Mouse (Mus musculus): ENCODE measurements around the gene Sbk3. TPM values are rescaled to one million over a fixed set of nuclear protein-coding genes. Genes with fewer than 3 reads are reported as not detected.

Sbk3 gene
- total and polyA plus RNA-seq, 2 experiments from 2014 or later, result 0.76 TPM

DNA sequence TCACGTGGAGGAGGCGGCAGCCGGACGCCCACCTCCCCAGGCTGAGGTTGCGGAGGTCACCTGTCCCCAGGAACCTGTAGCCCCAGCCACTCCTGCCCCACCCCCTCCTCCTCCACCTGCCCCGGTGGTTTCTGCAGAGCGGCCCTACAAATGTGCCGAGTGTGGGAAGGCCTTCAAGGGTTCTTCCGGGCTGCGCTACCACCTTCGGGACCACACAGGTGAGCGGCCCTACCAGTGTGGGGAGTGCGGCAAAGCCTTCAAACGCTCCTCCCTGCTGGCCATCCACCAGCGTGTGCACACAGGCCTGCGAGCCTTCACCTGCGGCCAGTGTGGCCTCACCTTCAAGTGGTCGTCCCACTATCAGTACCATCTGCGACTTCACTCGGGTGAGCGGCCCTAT lies 51.0 kb downstream of the Sbk3 start:
- Histone ChIP-seq H3K9me3 (ENCODE audit: low read length) (no peaks in the 10 kb centered on the region), H3K9ac (no peak overlapping the region), H3K27ac (ENCODE audit: low read depth, low read length) (no peak overlapping the region), H3K4me2 (ENCODE audit: low read depth) (no peak overlapping the region), H3K4me3 (ENCODE audit: low read depth, low read length) (no peak overlapping the region), H3K27me3 (ENCODE audit: insufficient read depth, low read length) (no peaks in the 10 kb centered on the region), H3K4me1 (ENCODE audit: insufficient read depth) (peaks cover 32% of the 10 kb centered on the region; the same call in 1 of the 2 replicates), H3K36me3 (ENCODE audit: insufficient read depth) (peaks cover 29% of the 10 kb centered on the region)
- WGBS, result 87% methylated on average over 19 of the region's 21 CpGs
- ATAC-seq, result no peak
- no peak for DNase-seq
- no peak for TF ChIP-seq CTCF (IDR thresholded peaks at IDR 0.05; ENCODE audit: low read depth)

DNA sequence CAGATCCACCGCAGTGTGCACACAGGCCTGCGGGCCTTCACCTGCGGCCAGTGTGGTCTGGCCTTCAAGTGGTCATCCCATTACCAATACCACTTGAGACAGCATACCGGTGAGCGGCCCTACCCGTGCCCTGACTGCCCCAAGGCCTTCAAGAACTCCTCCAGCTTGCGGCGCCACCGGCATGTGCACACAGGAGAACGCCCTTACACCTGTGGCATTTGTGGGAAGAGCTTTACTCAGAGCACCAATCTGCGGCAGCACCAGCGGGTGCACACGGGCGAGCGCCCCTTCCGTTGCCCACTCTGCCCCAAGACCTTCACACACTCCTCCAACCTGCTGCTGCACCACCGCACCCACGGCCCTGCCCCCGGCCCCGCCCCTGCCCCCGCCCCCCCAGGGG lies 51.9 kb downstream of the Sbk3 start:
- Histone ChIP-seq H3K36me3 (ENCODE audit: insufficient read depth) (peaks cover 29% of the 10 kb centered on the region), H3K4me1 (ENCODE audit: insufficient read depth) (peaks cover 25% of the 10 kb centered on the region; the same call in 1 of the 2 replicates), H3K27me3 (ENCODE audit: insufficient read depth, low read length) (no peaks in the 10 kb centered on the region), H3K4me3 (ENCODE audit: low read depth, low read length) (no peak overlapping the region), H3K9me3 (ENCODE audit: low read length) (no peaks in the 10 kb centered on the region), H3K4me2 (ENCODE audit: low read depth) (no peak overlapping the region), H3K9ac (no peak overlapping the region), H3K27ac (ENCODE audit: low read depth, low read length) (no peak overlapping the region)
- 86% methylated on average over 21 of the region's 21 CpGs for WGBS
- ATAC-seq (no peak), DNase-seq (no peak)
- no peak for TF ChIP-seq CTCF (IDR thresholded peaks at IDR 0.05; ENCODE audit: low read depth)

DNA sequence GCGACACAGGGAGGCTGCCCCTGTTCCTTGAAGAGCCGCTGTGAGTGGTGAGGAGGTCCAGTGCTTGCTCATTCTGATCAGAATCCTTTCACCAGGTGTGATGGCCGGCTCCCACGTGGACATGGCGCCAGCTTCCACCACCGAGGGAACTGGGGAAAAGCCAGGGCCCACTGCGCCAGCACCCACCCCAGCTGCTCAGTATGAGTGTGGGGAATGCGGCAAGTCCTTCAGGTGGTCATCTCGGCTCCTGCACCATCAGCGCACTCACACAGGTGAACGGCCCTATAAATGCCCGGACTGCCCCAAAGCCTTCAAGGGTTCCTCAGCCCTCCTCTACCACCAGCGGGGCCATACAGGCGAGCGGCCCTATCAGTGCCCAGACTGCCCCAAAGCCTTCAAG lies 52.3 kb downstream of the Sbk3 start:
- DNase-seq, result no peak
- no peak for ATAC-seq
- no peak overlapping the region for H3K27ac ChIP-seq (ENCODE audit: low read depth, low read length)
- H3K9me3 ChIP-seq (ENCODE audit: low read length), result no peaks in the 10 kb centered on the region
- H3K4me3 ChIP-seq (ENCODE audit: low read depth, low read length), result no peak overlapping the region
- peaks cover 29% of the 10 kb centered on the region for H3K36me3 ChIP-seq (ENCODE audit: insufficient read depth)
- no peak for TF ChIP-seq CTCF (IDR thresholded peaks at IDR 0.05; ENCODE audit: low read depth)
- H3K27me3 ChIP-seq (ENCODE audit: insufficient read depth, low read length), result no peaks in the 10 kb centered on the region
- WGBS, result 92% methylated on average over 15 of the region's 15 CpGs
- no peak overlapping the region for H3K4me2 ChIP-seq (ENCODE audit: low read depth)
- H3K9ac ChIP-seq, result no peak overlapping the region
- H3K4me1 ChIP-seq (ENCODE audit: insufficient read depth), result peaks cover 21% of the 10 kb centered on the region; the same call in 1 of the 2 replicates

DNA sequence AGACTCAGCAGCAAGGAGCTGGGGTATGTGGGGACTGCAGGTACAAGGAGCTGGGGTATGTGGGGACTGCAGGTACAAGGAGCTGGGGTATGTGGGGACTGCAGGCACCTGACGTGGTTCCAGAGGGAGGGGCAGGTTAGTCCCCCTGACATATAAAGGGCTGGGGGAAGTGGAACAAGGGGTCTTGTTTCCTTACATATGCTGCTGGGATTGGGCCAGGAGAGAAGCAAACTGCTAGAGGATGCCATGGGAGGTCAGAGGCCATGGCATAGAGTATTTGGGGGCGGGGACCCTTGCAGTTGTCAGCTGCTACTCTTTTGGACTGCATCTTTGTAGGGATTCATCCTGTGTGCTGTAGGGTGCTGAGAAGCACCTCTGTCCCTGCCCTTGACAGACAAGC lies 53.5 kb downstream of the Sbk3 start:
- Histone ChIP-seq H3K4me2 (ENCODE audit: low read depth) (no peak overlapping the region), H3K9ac (no peak overlapping the region), H3K9me3 (ENCODE audit: low read length) (no peaks in the 10 kb centered on the region), H3K4me1 (ENCODE audit: insufficient read depth) (peaks cover 17% of the 10 kb centered on the region; the same call in 1 of the 2 replicates), H3K27me3 (ENCODE audit: insufficient read depth, low read length) (no peaks in the 10 kb centered on the region), H3K27ac (ENCODE audit: low read depth, low read length) (no peak overlapping the region), H3K36me3 (ENCODE audit: insufficient read depth) (peaks cover 29% of the 10 kb centered on the region), H3K4me3 (ENCODE audit: low read depth, low read length) (no peak overlapping the region)
- 98% methylated on average over 2 of the region's 2 CpGs for WGBS
- TF ChIP-seq CTCF (IDR thresholded peaks at IDR 0.05; ENCODE audit: low read depth), result no peak
- no peak for DNase-seq
- ATAC-seq, result no peak

DNA sequence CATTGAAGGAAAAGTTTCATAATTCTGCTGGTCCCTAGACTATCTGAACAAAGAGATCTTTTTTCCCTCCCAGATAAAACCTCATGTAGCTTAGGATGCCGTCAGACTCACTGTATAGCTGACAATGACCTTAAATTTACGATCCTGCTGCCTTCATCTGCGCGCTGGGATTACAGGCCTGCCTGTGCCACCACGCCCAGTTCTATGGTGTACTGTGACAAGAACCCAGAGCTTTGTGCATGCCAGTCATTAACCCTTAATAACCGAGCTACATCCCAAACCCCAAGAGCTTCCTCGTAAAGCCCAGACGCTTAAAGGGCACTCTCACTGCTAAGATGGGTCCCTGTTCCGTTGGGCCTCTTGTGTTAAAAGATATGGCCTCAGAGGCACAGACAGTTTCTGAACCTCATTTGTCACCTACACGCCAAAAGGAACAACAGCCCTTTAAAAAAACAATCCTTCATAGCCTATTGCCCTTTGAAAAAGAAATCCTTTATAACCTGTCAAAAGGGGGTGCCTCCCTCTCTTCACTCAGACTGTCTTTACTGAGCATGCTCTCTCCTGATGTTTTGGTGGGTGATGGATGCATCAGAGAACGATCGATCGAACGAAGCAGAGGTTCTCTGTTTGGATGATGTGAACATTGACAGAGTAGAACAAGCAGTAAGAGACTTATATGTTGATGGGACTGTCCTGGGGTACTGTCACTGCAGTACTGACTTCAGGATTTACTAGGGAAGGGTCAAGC lies 55.1 kb downstream of the Sbk3 start:
- WGBS, result 11% methylated on average over 14 of the region's 14 CpGs
- Histone ChIP-seq H3K27ac (ENCODE audit: low read depth, low read length) (peak overlapping the region; percentile 99), H3K4me1 (ENCODE audit: insufficient read depth) (peaks cover 9% of the 10 kb centered on the region; the same call in 1 of the 2 replicates), H3K36me3 (ENCODE audit: insufficient read depth) (peaks cover 25% of the 10 kb centered on the region), H3K4me3 (ENCODE audit: low read depth, low read length) (peak overlapping the region; percentile 76), H3K9me3 (ENCODE audit: low read length) (no peaks in the 10 kb centered on the region), H3K4me2 (ENCODE audit: low read depth) (peak overlapping the region; percentile 68), H3K27me3 (ENCODE audit: insufficient read depth, low read length) (no peaks in the 10 kb centered on the region), H3K9ac (peak overlapping the region; percentile 83)
- no peak for TF ChIP-seq CTCF (IDR thresholded peaks at IDR 0.05; ENCODE audit: low read depth)
- ATAC-seq, result peak; percentile 62
- DNase-seq, result no peak

Other genes starting within 250 kb of the Sbk3 start
Only the 30 nearest of the 33 such genes appear.
- 3.8 and 4.8 TPM in 2 replicates for gene Cox6b2, start 218.1 kb downstream of the Sbk3 start, total RNA-seq (2014; rRNA removed)
- gene Cox6b2, start 218.1 kb downstream of the Sbk3 start, polyA plus RNA-seq (2015; fragmentation: Nextera tagmentation; extraction: Ambion mirVana), result 19.8 and 23.3 TPM in 2 replicates
- gene Fam71e2, start 199.9 kb downstream of the Sbk3 start, total RNA-seq (2014; rRNA removed), result not detected in 2 replicates
- gene Fam71e2, start 199.9 kb downstream of the Sbk3 start, polyA plus RNA-seq (2015; fragmentation: Nextera tagmentation; extraction: Ambion mirVana), result not detected in 2 replicates
- 1.2 and 2.6 TPM in 2 replicates for gene Il11, start 188.3 kb downstream of the Sbk3 start, total RNA-seq (2014; rRNA removed)
- 1.2 and 2.1 TPM in 2 replicates for gene Il11, start 188.3 kb downstream of the Sbk3 start, polyA plus RNA-seq (2015; fragmentation: Nextera tagmentation; extraction: Ambion mirVana)
- not detected in 2 replicates for gene Tmem190, start 188.2 kb downstream of the Sbk3 start, total RNA-seq (2014; rRNA removed)
- gene Tmem190, start 188.2 kb downstream of the Sbk3 start, polyA plus RNA-seq (2015; fragmentation: Nextera tagmentation; extraction: Ambion mirVana), result not detected in 2 replicates
- gene Tmem238, start 181.5 kb downstream of the Sbk3 start, total RNA-seq (2014; rRNA removed), result 7.3 and 10.1 TPM in 2 replicates
- gene Tmem238, start 181.5 kb downstream of the Sbk3 start, polyA plus RNA-seq (2015; fragmentation: Nextera tagmentation; extraction: Ambion mirVana), result 13.3 and 15.0 TPM in 2 replicates
- gene Rpl28, start 178.3 kb downstream of the Sbk3 start, total RNA-seq (2014; rRNA removed), result 161 and 191 TPM in 2 replicates
- gene Rpl28, start 178.3 kb downstream of the Sbk3 start, polyA plus RNA-seq (2015; fragmentation: Nextera tagmentation; extraction: Ambion mirVana), result 313 and 332 TPM in 2 replicates
- gene Ube2s, start 158.6 kb downstream of the Sbk3 start, total RNA-seq (2014; rRNA removed), result 300 and 347 TPM in 2 replicates
- gene Ube2s, start 158.6 kb downstream of the Sbk3 start, polyA plus RNA-seq (2015; fragmentation: Nextera tagmentation; extraction: Ambion mirVana), result 232 and 259 TPM in 2 replicates
- 52.4 and 66.6 TPM in 2 replicates for gene Shisa7, start 126.5 kb downstream of the Sbk3 start, total RNA-seq (2014; rRNA removed)
- 6.8 and 9.4 TPM in 2 replicates for gene Shisa7, start 126.5 kb downstream of the Sbk3 start, polyA plus RNA-seq (2015; fragmentation: Nextera tagmentation; extraction: Ambion mirVana)
- gene Isoc2b, start 100.9 kb downstream of the Sbk3 start, total RNA-seq (2014; rRNA removed), result 2.5 and 6.6 TPM in 2 replicates
- 3.5 and 3.7 TPM in 2 replicates for gene Isoc2b, start 100.9 kb downstream of the Sbk3 start, polyA plus RNA-seq (2015; fragmentation: Nextera tagmentation; extraction: Ambion mirVana)
- 4.8 and 4.9 TPM in 2 replicates for gene Isoc2a, start 94.0 kb downstream of the Sbk3 start, total RNA-seq (2014; rRNA removed)
- 0.26 and 0.39 TPM in 2 replicates for gene Isoc2a, start 94.0 kb downstream of the Sbk3 start, polyA plus RNA-seq (2015; fragmentation: Nextera tagmentation; extraction: Ambion mirVana)
- gene Gm36210, start 64.7 kb downstream of the Sbk3 start, total RNA-seq (2014; rRNA removed), result 0.48 and 0.85 TPM in 2 replicates
- gene Gm36210, start 64.7 kb downstream of the Sbk3 start, polyA plus RNA-seq (2015; fragmentation: Nextera tagmentation; extraction: Ambion mirVana), result 0.29 and 0.47 TPM in 2 replicates
- 5.4 and 9.2 TPM in 2 replicates for gene Zfp628, start 56.0 kb downstream of the Sbk3 start, total RNA-seq (2014; rRNA removed)
- gene Zfp628, start 56.0 kb downstream of the Sbk3 start, polyA plus RNA-seq (2015; fragmentation: Nextera tagmentation; extraction: Ambion mirVana), result 5.8 and 6.0 TPM in 2 replicates
- gene Nat14, start 49.1 kb downstream of the Sbk3 start, total RNA-seq (2014; rRNA removed), result 45.5 and 69.9 TPM in 2 replicates
- gene Nat14, start 49.1 kb downstream of the Sbk3 start, polyA plus RNA-seq (2015; fragmentation: Nextera tagmentation; extraction: Ambion mirVana), result 20.5 and 54.3 TPM in 2 replicates
- 0.54 and 1.7 TPM in 2 replicates for gene Ssc5d, start 45.4 kb downstream of the Sbk3 start, total RNA-seq (2014; rRNA removed)
- 0.51 and 0.63 TPM in 2 replicates for gene Ssc5d, start 45.4 kb downstream of the Sbk3 start, polyA plus RNA-seq (2015; fragmentation: Nextera tagmentation; extraction: Ambion mirVana)
- not detected in 2 replicates for gene Sbk2, start 6.8 kb downstream of the Sbk3 start, total RNA-seq (2014; rRNA removed)
- gene Sbk2, start 6.8 kb downstream of the Sbk3 start, polyA plus RNA-seq (2015; fragmentation: Nextera tagmentation; extraction: Ambion mirVana), result not detected in 2 replicates
- gene Zfp579, start 25.0 kb upstream of the Sbk3 start, total RNA-seq (2014; rRNA removed), result 34.6 and 34.7 TPM in 2 replicates
- gene Zfp579, start 25.0 kb upstream of the Sbk3 start, polyA plus RNA-seq (2015; fragmentation: Nextera tagmentation; extraction: Ambion mirVana), result 36.7 and 42.6 TPM in 2 replicates
- 4.6 and 6.4 TPM in 2 replicates for gene Zfp524, start 43.2 kb upstream of the Sbk3 start, total RNA-seq (2014; rRNA removed)
- 5.0 and 5.3 TPM in 2 replicates for gene Zfp524, start 43.2 kb upstream of the Sbk3 start, polyA plus RNA-seq (2015; fragmentation: Nextera tagmentation; extraction: Ambion mirVana)
- gene Fiz1, start 43.5 kb upstream of the Sbk3 start, total RNA-seq (2014; rRNA removed), result 30.0 and 33.9 TPM in 2 replicates
- 26.9 and 28.6 TPM in 2 replicates for gene Fiz1, start 43.5 kb upstream of the Sbk3 start, polyA plus RNA-seq (2015; fragmentation: Nextera tagmentation; extraction: Ambion mirVana)
- not detected in 2 replicates for gene Gm44973, start 44.3 kb upstream of the Sbk3 start, total RNA-seq (2014; rRNA removed)
- 3.1 TPM in 2 replicates for gene Gm44973, start 44.3 kb upstream of the Sbk3 start, polyA plus RNA-seq (2015; fragmentation: Nextera tagmentation; extraction: Ambion mirVana)
- gene Zfp865, start 49.2 kb upstream of the Sbk3 start, total RNA-seq (2014; rRNA removed), result 27.3 and 33.3 TPM in 2 replicates
- gene Zfp865, start 49.2 kb upstream of the Sbk3 start, polyA plus RNA-seq (2015; fragmentation: Nextera tagmentation; extraction: Ambion mirVana), result 5.6 and 5.8 TPM in 2 replicates
- gene Ccdc106, start 49.4 kb upstream of the Sbk3 start, total RNA-seq (2014; rRNA removed), result 70.7 and 104 TPM in 2 replicates
- 69.7 and 79.8 TPM in 2 replicates for gene Ccdc106, start 49.4 kb upstream of the Sbk3 start, polyA plus RNA-seq (2015; fragmentation: Nextera tagmentation; extraction: Ambion mirVana)
- 0.24 TPM in 1 of 2 replicates, not detected in the other for gene 4632433K11Rik, start 63.0 kb upstream of the Sbk3 start, total RNA-seq (2014; rRNA removed)
- not detected in 2 replicates for gene 4632433K11Rik, start 63.0 kb upstream of the Sbk3 start, polyA plus RNA-seq (2015; fragmentation: Nextera tagmentation; extraction: Ambion mirVana)
- 5.2 and 5.6 TPM in 2 replicates for gene Zfp784, start 67.3 kb upstream of the Sbk3 start, total RNA-seq (2014; rRNA removed)
- 4.1 and 5.0 TPM in 2 replicates for gene Zfp784, start 67.3 kb upstream of the Sbk3 start, polyA plus RNA-seq (2015; fragmentation: Nextera tagmentation; extraction: Ambion mirVana)
- 26.2 and 42.1 TPM in 2 replicates for gene Zfp580, start 80.4 kb upstream of the Sbk3 start, total RNA-seq (2014; rRNA removed)
- 132 and 135 TPM in 2 replicates for gene Zfp580, start 80.4 kb upstream of the Sbk3 start, polyA plus RNA-seq (2015; fragmentation: Nextera tagmentation; extraction: Ambion mirVana)
- gene U2af2, start 91.0 kb upstream of the Sbk3 start, total RNA-seq (2014; rRNA removed), result 179 and 184 TPM in 2 replicates
- gene U2af2, start 91.0 kb upstream of the Sbk3 start, polyA plus RNA-seq (2015; fragmentation: Nextera tagmentation; extraction: Ambion mirVana), result 92.7 and 101 TPM in 2 replicates
- 341 and 347 TPM in 2 replicates for gene Epn1, start 109.1 kb upstream of the Sbk3 start, total RNA-seq (2014; rRNA removed)
- gene Epn1, start 109.1 kb upstream of the Sbk3 start, polyA plus RNA-seq (2015; fragmentation: Nextera tagmentation; extraction: Ambion mirVana), result 126 and 127 TPM in 2 replicates
- not detected in 2 replicates for gene Rfpl4, start 145.8 kb upstream of the Sbk3 start, total RNA-seq (2014; rRNA removed)
- gene Rfpl4, start 145.8 kb upstream of the Sbk3 start, polyA plus RNA-seq (2015; fragmentation: Nextera tagmentation; extraction: Ambion mirVana), result not detected in 2 replicates
- gene Rasl2-9, start 154.8 kb upstream of the Sbk3 start, total RNA-seq (2014; rRNA removed), result 0.15 and 0.24 TPM in 2 replicates
- 0.47 and 0.65 TPM in 2 replicates for gene Rasl2-9, start 154.8 kb upstream of the Sbk3 start, polyA plus RNA-seq (2015; fragmentation: Nextera tagmentation; extraction: Ambion mirVana)
- gene Vmn1r55, start 178.5 kb upstream of the Sbk3 start, total RNA-seq (2014; rRNA removed), result 0.08 TPM in 1 of 2 replicates, not detected in the other
- gene Vmn1r55, start 178.5 kb upstream of the Sbk3 start, polyA plus RNA-seq (2015; fragmentation: Nextera tagmentation; extraction: Ambion mirVana), result not detected in 2 replicates
- gene Vmn1r56, start 225.6 kb upstream of the Sbk3 start, total RNA-seq (2014; rRNA removed), result not detected in 2 replicates
- not detected in 2 replicates for gene Vmn1r56, start 225.6 kb upstream of the Sbk3 start, polyA plus RNA-seq (2015; fragmentation: Nextera tagmentation; extraction: Ambion mirVana)